Mouse (Mus musculus) limb, embryonic 14.5 days (tissue): Measurements from ENCODE around the gene Shc2. TPM values are rescaled to one million over a fixed set of nuclear protein-coding genes. Genes with fewer than 3 reads are reported as not detected.
A peak's percentile ranks its signal among the peaks of the same experiment; 100 is the strongest.

Experiments used
- ATAC-seq: fragments of 200-750 bp; cut with Nextera tagmentation; 2 replicates; pipeline ENCODE4 v1.8.0; 2017; ENCODE audit warnings: low read depth, moderate number of reproducible peaks, moderate TSS enrichment; ENCODE audit not compliant: low FRiP score
- DNase-seq: peaks from one replicate; pipeline ENCODE4 v3.0.0-alpha.2; 2015; ENCODE audit warnings: low spot score
- H3K27ac ChIP-seq: fragments of 300-500 bp; sonication (generic); replicated peaks from 2 replicates; pipeline ENCODE4 v1.5.1; 2014; ENCODE audit warnings: low read depth, mild to moderate bottlenecking, low read length, moderate library complexity, mixed read lengths
- H3K27me3 ChIP-seq: fragments of 300-500 bp; sonication (generic); 2 replicates; pipeline ENCODE4 v1.6.1; 2014; ENCODE audit warnings: low read length, mixed read lengths; ENCODE audit not compliant: control insufficient read depth, insufficient read depth
- H3K36me3 ChIP-seq: fragments of 300-500 bp; sonication (generic); 2 replicates; pipeline ENCODE4 v1.6.1; 2014; ENCODE audit warnings: mild to moderate bottlenecking, low read length, moderate library complexity, mixed read lengths; ENCODE audit not compliant: control insufficient read depth, insufficient read depth
- H3K4me1 ChIP-seq: fragments of 300-500 bp; sonication (generic); 2 replicates; pipeline ENCODE4 v1.6.1; 2014; ENCODE audit warnings: antibody characterized with exemption, low read length, mixed read lengths; ENCODE audit not compliant: control insufficient read depth, insufficient read depth
- H3K4me2 ChIP-seq: fragments of 300-500 bp; sonication (generic); replicated peaks from 2 replicates; pipeline ENCODE4 v1.6.1; 2014; ENCODE audit warnings: low read depth, mild to moderate bottlenecking, low read length, moderate library complexity; ENCODE audit not compliant: severe bottlenecking
- H3K4me3 ChIP-seq: fragments of 300-500 bp; sonication (generic); replicated peaks from 2 replicates; pipeline ENCODE4 v1.5.1; 2014; ENCODE audit warnings: low read length
- H3K9ac ChIP-seq: fragments of 300-500 bp; sonication (generic); 2 replicates; pipeline ENCODE4 v1.6.1; 2014; ENCODE audit warnings: mild to moderate bottlenecking, low read depth, low read length, moderate library complexity; ENCODE audit not compliant: severe bottlenecking
- H3K9me3 ChIP-seq: fragments of 300-500 bp; sonication (generic); 2 replicates; pipeline ENCODE4 v1.6.1; 2016; ENCODE audit warnings: low read length; ENCODE audit not compliant: control insufficient read depth
- POLR2A ChIP-seq: fragments of 200-500 bp; IDR thresholded peaks from 2 replicates; pipeline ENCODE4 v1.8.0; 2012; ENCODE audit warnings: inconsistent platforms, mild to moderate bottlenecking, moderate library complexity, borderline replicate concordance; ENCODE audit not compliant: insufficient read depth, insufficient read length; ENCODE audit errors: extremely low read depth
- WGBS: fragments of 180-500 bp; shearing (Covaris S2); extraction: QIAGEN DNeasy Blood & Tissue Kit; methylation state at CpG from one replicate; pipeline ENCODE4 v1.1.7; 2014; 5-methylcytosine and 5-hydroxymethylcytosine counted together
- polyA plus RNA-seq, 2 experiments: library from polyadenylated mRNA; depleted of rRNA in 1 of 2; stranded (reverse) in 1 of 2; unstranded in 1 of 2; fragments of >200 nt; fragmentation: Nextera tagmentation in 1 of 2; extraction: Ambion mirVana in 1 of 2; gene quantifications; 2 replicates each; pipeline versions ENCODE4 v1.2.1 to v1.2.3; 2012 to 2014

Gene Shc2
- polyA plus RNA-seq, 2 experiments = 9.0 to 30.2 TPM

DNA sequence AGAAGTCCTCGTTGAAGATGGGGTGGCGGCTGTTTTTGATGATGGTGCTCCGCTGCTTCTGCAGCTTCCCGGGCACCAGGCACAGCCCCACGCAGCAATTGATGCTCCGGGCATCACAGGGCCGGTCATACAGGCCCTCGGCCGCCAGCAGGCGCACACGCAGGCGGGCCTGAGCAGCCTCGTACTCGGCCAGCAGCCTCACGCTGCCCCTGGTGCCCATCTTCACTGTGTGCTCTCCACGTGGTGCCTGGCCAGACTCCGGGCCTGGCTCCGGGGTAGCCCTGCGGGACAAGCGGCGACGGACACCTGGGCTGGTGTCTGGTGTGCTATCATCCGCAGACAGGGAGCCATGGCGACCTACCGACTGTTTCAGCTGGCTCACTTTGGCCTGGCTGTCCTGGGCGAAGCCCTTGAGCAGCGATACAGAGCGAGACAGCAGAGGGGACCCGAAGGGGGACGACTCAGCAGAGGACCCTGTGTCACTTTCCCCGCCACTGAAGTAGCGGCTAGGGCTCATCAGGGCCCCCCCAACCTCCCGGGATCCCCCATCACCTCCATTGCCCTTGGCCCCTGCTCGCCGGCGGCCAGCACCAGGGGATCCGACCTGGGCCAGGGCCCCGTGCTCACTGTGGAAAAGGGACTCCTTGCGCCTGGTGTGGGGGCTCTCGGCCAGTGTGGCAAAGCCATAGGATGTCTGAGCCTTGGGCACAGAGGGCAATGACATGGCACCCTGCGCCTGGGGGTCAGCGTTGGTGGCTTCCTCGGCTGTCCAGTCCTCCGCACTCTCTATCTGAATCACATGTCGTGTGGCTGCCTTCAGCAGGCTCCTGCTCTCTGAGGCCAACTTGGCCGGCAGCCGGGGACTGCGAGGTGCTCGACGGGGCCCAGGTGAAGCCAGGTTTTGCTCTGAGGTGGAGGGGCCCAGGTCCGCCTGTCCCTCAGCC is 25.3 kb downstream of the Shc2 start:
- 14% methylated on average over 46 of the region's 51 CpGs for WGBS
- no peak overlapping the region for H3K27ac ChIP-seq
- H3K4me1 ChIP-seq = peaks cover 4% of the 10 kb centered on the region; the same call in 1 of the 2 replicates
- DNase-seq (no peak), ATAC-seq (no peak)
- H3K4me3 ChIP-seq = peak overlapping the region; percentile 55
- peak overlapping the region; percentile 31 for H3K4me2 ChIP-seq
- no peak for TF ChIP-seq POLR2A
- no peaks in the 10 kb centered on the region for H3K9me3 ChIP-seq
- H3K9ac ChIP-seq = peak overlapping the region; percentile 31; the same call in 1 of the 2 replicates
- peaks cover 21% of the 10 kb centered on the region for H3K27me3 ChIP-seq
- H3K36me3 ChIP-seq = no peaks in the 10 kb centered on the region

DNA sequence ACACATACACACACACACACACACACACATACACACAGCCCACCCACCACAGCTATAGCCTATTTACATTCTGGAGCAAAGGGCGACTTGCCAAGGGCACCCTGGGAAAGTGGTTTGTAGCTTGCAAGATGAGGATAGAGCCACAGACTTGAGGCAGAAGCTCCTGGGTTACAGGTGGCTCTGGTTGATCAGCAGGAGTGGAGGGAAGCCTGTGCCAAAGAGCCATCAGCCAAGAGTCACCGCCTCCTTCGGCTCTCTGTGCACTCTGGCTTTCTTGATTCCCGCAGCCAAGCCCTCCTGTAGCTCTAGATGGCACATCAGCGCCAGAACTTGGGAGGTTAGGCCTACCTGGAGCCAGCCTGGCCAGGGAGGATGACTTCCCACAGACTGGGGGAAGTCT is 26.4 kb downstream of the Shc2 start:
- peaks cover 21% of the 10 kb centered on the region for H3K27me3 ChIP-seq
- WGBS = 35% methylated on average over 4 of the region's 5 CpGs
- H3K9ac ChIP-seq = no peak overlapping the region
- no peaks in the 10 kb centered on the region for H3K36me3 ChIP-seq
- H3K4me2 ChIP-seq = no peak overlapping the region
- no peaks in the 10 kb centered on the region for H3K9me3 ChIP-seq
- H3K27ac ChIP-seq = no peak overlapping the region
- H3K4me1 ChIP-seq = peaks cover 4% of the 10 kb centered on the region; the same call in 1 of the 2 replicates
- no peak overlapping the region for H3K4me3 ChIP-seq
- TF ChIP-seq POLR2A = no peak
- no peak for ATAC-seq
- no peak for DNase-seq

DNA sequence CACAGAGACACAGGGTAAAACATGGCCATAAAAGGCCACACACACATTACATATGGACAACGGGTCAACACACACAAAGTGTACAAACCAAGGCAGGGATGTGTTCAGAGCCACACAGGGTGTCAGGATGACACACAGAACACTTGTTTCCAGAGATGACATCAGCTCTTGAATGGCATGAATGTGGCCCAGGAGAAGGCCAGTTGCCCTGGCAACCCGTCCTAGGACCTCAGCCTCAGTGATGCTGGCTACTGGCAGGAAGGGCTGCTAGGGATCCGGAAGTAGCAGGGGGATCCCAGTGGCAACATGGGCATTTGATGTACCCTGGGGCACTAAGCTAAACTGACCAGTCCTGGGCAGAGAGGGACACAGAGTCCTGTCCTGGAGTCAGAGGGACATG is 28.4 kb downstream of the Shc2 start:
- no peak overlapping the region for H3K27ac ChIP-seq
- TF ChIP-seq POLR2A = no peak
- peaks cover 4% of the 10 kb centered on the region; the same call in 1 of the 2 replicates for H3K4me1 ChIP-seq
- no peak overlapping the region for H3K4me3 ChIP-seq
- H3K36me3 ChIP-seq = no peaks in the 10 kb centered on the region
- no peaks in the 10 kb centered on the region for H3K9me3 ChIP-seq
- no peak overlapping the region for H3K4me2 ChIP-seq
- ATAC-seq = no peak
- no peak for DNase-seq
- H3K9ac ChIP-seq = no peak overlapping the region
- peaks cover 21% of the 10 kb centered on the region for H3K27me3 ChIP-seq
- 72% methylated on average over 3 of the region's 3 CpGs for WGBS

DNA sequence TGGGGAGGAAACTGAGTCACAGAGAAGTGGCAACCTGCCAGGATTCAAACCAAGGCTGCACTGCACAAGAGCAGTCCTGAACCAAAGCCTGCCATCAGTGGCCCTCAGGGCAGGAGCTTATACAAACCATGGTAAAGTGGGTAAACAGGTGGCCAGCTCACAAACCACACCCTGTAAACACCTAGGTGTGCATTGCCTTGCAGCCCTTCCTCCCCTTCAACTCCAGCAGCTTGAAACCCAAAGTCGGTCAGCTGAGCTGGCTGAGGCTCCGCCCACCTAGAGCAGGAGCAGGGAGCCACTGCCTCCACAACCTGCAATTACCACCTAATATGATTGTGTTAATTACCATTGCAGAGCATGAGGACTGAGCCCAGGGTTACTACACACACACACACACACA is 29.8 kb downstream of the Shc2 start:
- DNase-seq = no peak
- WGBS = 34% methylated on average over 2 of the region's 2 CpGs
- H3K4me2 ChIP-seq = no peak overlapping the region
- no peak for ATAC-seq
- no peak overlapping the region for H3K27ac ChIP-seq
- H3K9ac ChIP-seq = no peak overlapping the region
- H3K27me3 ChIP-seq = peaks cover 13% of the 10 kb centered on the region
- no peak for TF ChIP-seq POLR2A
- no peaks in the 10 kb centered on the region for H3K36me3 ChIP-seq
- H3K9me3 ChIP-seq = no peaks in the 10 kb centered on the region
- no peaks in the 10 kb centered on the region for H3K4me1 ChIP-seq
- no peak overlapping the region for H3K4me3 ChIP-seq

DNA sequence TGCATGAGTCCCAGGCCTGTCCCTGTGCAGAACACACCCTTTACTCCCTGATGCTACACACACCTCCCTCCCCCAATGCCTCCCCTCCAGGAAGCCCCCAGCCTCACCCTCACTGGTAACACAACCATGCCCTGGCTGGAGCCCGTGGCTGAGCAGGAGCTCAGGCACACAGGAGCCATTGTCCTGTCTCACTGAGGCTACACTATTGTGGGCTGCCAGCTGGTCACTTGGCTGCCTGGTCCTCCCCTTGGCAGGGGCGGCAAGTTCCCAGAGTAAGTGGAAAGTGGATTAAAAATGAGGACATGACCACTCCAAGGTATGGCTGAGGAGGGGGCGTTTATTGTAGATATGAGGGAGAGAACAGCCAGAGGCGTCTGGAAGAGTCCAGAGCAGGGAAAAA is 31.2 kb downstream of the Shc2 start:
- no peaks in the 10 kb centered on the region for H3K36me3 ChIP-seq
- H3K9me3 ChIP-seq = no peaks in the 10 kb centered on the region
- no peak overlapping the region for H3K9ac ChIP-seq
- DNase-seq (no peak), ATAC-seq (no peak)
- no peak overlapping the region for H3K27ac ChIP-seq
- 63% methylated on average over 4 of the region's 4 CpGs for WGBS
- H3K4me1 ChIP-seq = no peaks in the 10 kb centered on the region
- H3K27me3 ChIP-seq = no peaks in the 10 kb centered on the region
- H3K4me3 ChIP-seq = no peak overlapping the region
- no peak for TF ChIP-seq POLR2A
- H3K4me2 ChIP-seq = no peak overlapping the region
